Mouse (Mus musculus): Measurements from ENCODE around the gene Gm45062. TPM values are rescaled to one million over a fixed set of nuclear protein-coding genes. Genes with fewer than 3 reads are reported as not detected.

Gene Gm45062
- polyA plus RNA-seq, 1 experiment from 2014 or later: 2.1 TPM

- 68% methylated on average over 4 of the region's 4 CpGs for WGBS
- TF ChIP-seq EP300 (IDR thresholded peaks at IDR 0.05) (no peak), CTCF (IDR thresholded peaks at IDR 0.05) (no peak)
- H3K36me3 ChIP-seq (ENCODE audit: insufficient read depth, low read length): no peaks in the 10 kb centered on the region
- H3K27me3 ChIP-seq (replicated peaks; ENCODE audit: insufficient read depth, low read length): no peaks in the 10 kb centered on the region
- ATAC-seq (no peak), DNase-seq (ENCODE audit: low spot score) (peak; percentile 8)
- no peak overlapping the region for H3K27ac ChIP-seq (ENCODE audit: low read length)
- H3K9me3 ChIP-seq (ENCODE audit: low read length): no peaks in the 10 kb centered on the region
- H3K9ac ChIP-seq (replicated peaks; ENCODE audit: low read depth): no peak overlapping the region
- H3K4me3 ChIP-seq (ENCODE audit: low read depth, low read length): no peak overlapping the region
- no peak overlapping the region for H3K4me2 ChIP-seq (replicated peaks; ENCODE audit: low read depth, low read length)
- no peaks in the 10 kb centered on the region for H3K4me1 ChIP-seq (ENCODE audit: insufficient read depth, low read depth, low read length)
These were observed 379.6 kb downstream of the Gm45062 start for GRCm38 (mm10) chr6:8638899-8639298.

GRCm38 (mm10) chr6:8639526-8639925 is 380.3 kb downstream of the Gm45062 start:
- no peak for ATAC-seq
- WGBS: 63% methylated on average over 2 of the region's 2 CpGs
- H3K27ac ChIP-seq (ENCODE audit: low read length): no peak overlapping the region

GRCm38 (mm10) chr6:8640863-8641262 is 381.6 kb downstream of the Gm45062 start:
- 87% methylated on average over 5 of the region's 5 CpGs for WGBS
- no peak overlapping the region for H3K4me3 ChIP-seq (ENCODE audit: low read depth, low read length)
- no peaks in the 10 kb centered on the region for H3K27me3 ChIP-seq (replicated peaks; ENCODE audit: insufficient read depth, low read length)
- H3K36me3 ChIP-seq (ENCODE audit: insufficient read depth, low read length): no peaks in the 10 kb centered on the region
- H3K4me2 ChIP-seq (replicated peaks; ENCODE audit: low read depth, low read length): no peak overlapping the region
- DNase-seq (ENCODE audit: low spot score) (no peak), ATAC-seq (no peak)
- no peak overlapping the region for H3K27ac ChIP-seq (ENCODE audit: low read length)
- H3K9me3 ChIP-seq (ENCODE audit: low read length): no peaks in the 10 kb centered on the region
- TF ChIP-seq CTCF (IDR thresholded peaks at IDR 0.05) (no peak), EP300 (IDR thresholded peaks at IDR 0.05) (no peak)
- no peaks in the 10 kb centered on the region for H3K4me1 ChIP-seq (ENCODE audit: insufficient read depth, low read depth, low read length)
- no peak overlapping the region for H3K9ac ChIP-seq (replicated peaks; ENCODE audit: low read depth)

More at GRCm38 (mm10) chr6:8639526-8639925, 380.3 kb downstream of the Gm45062 start:
- Histone ChIP-seq H3K4me3 (ENCODE audit: low read depth, low read length) (no peak overlapping the region), H3K36me3 (ENCODE audit: insufficient read depth, low read length) (no peaks in the 10 kb centered on the region), H3K9ac (replicated peaks; ENCODE audit: low read depth) (no peak overlapping the region), H3K4me2 (replicated peaks; ENCODE audit: low read depth, low read length) (no peak overlapping the region), H3K4me1 (ENCODE audit: insufficient read depth, low read depth, low read length) (no peaks in the 10 kb centered on the region), H3K9me3 (ENCODE audit: low read length) (no peaks in the 10 kb centered on the region), H3K27me3 (replicated peaks; ENCODE audit: insufficient read depth, low read length) (no peaks in the 10 kb centered on the region)
- no peak for TF ChIP-seq EP300 (IDR thresholded peaks at IDR 0.05)
- no peak for TF ChIP-seq CTCF (IDR thresholded peaks at IDR 0.05)
- no peak for DNase-seq (ENCODE audit: low spot score)

GRCm38 (mm10) chr6:8644703-8645102 is 385.5 kb downstream of the Gm45062 start:
- no peaks in the 10 kb centered on the region for H3K36me3 ChIP-seq (ENCODE audit: insufficient read depth, low read length)
- TF ChIP-seq EP300 (IDR thresholded peaks at IDR 0.05) (no peak), CTCF (IDR thresholded peaks at IDR 0.05) (no peak)
- H3K4me2 ChIP-seq (replicated peaks; ENCODE audit: low read depth, low read length): no peak overlapping the region
- no peak for DNase-seq (ENCODE audit: low spot score)
- 81% methylated on average over 10 of the region's 10 CpGs for WGBS
- ATAC-seq: no peak
- no peak overlapping the region for H3K9ac ChIP-seq (replicated peaks; ENCODE audit: low read depth)
- no peak overlapping the region for H3K4me3 ChIP-seq (ENCODE audit: low read depth, low read length)
- H3K27me3 ChIP-seq (replicated peaks; ENCODE audit: insufficient read depth, low read length): no peaks in the 10 kb centered on the region
- no peaks in the 10 kb centered on the region for H3K9me3 ChIP-seq (ENCODE audit: low read length)
- H3K27ac ChIP-seq (ENCODE audit: low read length): no peak overlapping the region
- H3K4me1 ChIP-seq (ENCODE audit: insufficient read depth, low read depth, low read length): no peaks in the 10 kb centered on the region

GRCm38 (mm10) chr6:8645708-8646107 is 386.5 kb downstream of the Gm45062 start:
- DNase-seq (ENCODE audit: low spot score) (no peak), ATAC-seq (no peak)
- 70% methylated on average over 2 of the region's 2 CpGs for WGBS
- H3K4me2 ChIP-seq (replicated peaks; ENCODE audit: low read depth, low read length): no peak overlapping the region
- H3K9me3 ChIP-seq (ENCODE audit: low read length): no peaks in the 10 kb centered on the region
- no peaks in the 10 kb centered on the region for H3K27me3 ChIP-seq (replicated peaks; ENCODE audit: insufficient read depth, low read length)
- H3K4me1 ChIP-seq (ENCODE audit: insufficient read depth, low read depth, low read length): no peaks in the 10 kb centered on the region
- H3K36me3 ChIP-seq (ENCODE audit: insufficient read depth, low read length): no peaks in the 10 kb centered on the region
- H3K4me3 ChIP-seq (ENCODE audit: low read depth, low read length): no peak overlapping the region
- no peak overlapping the region for H3K9ac ChIP-seq (replicated peaks; ENCODE audit: low read depth)
- no peak for TF ChIP-seq EP300 (IDR thresholded peaks at IDR 0.05)
- no peak for TF ChIP-seq CTCF (IDR thresholded peaks at IDR 0.05)
- H3K27ac ChIP-seq (ENCODE audit: low read length): no peak overlapping the region

Other genes starting within 250 kb of the Gm45062 start
- 0.75 and 1.2 TPM in 2 replicates for gene Col28a1, start 66.8 kb upstream of the Gm45062 start, polyA plus RNA-seq (2015; fragmentation: Nextera tagmentation; extraction: Ambion mirVana)
- 14.2 and 14.4 TPM in 2 replicates for gene Mios, start 50.2 kb upstream of the Gm45062 start, polyA plus RNA-seq (2015; fragmentation: Nextera tagmentation; extraction: Ambion mirVana)
- gene Rpa3, start 277 bp upstream of the Gm45062 start, polyA plus RNA-seq (2015; fragmentation: Nextera tagmentation; extraction: Ambion mirVana): 89.1 and 89.6 TPM in 2 replicates
- gene Umad1, start 162 bp upstream of the Gm45062 start, polyA plus RNA-seq (2015; fragmentation: Nextera tagmentation; extraction: Ambion mirVana): 17.6 and 21.0 TPM in 2 replicates